Mouse (Mus musculus) hindbrain, postnatal 0 days (tissue): ENCODE results near the gene Lhx4. TPM values are rescaled to one million over a fixed set of nuclear protein-coding genes. Genes with fewer than 3 reads are reported as not detected.
A peak's percentile ranks its signal among the peaks of the same experiment; 100 is the strongest.

Experiments used
- ATAC-seq: fragments of 200-750 bp; cut with Nextera tagmentation; 2 replicates; pipeline ENCODE4 v1.8.0; 2017; ENCODE audit warnings: mild to moderate bottlenecking, moderate TSS enrichment, moderate library complexity
- DNase-seq: peaks from one replicate; pipeline ENCODE4 v3.0.0-alpha.2; 2015; ENCODE audit warnings: low spot score
- H3K27ac ChIP-seq: fragments of 300-500 bp; sonication (generic); 2 replicates; pipeline ENCODE4 v1.5.1; 2014; ENCODE audit warnings: mild to moderate bottlenecking
- H3K27me3 ChIP-seq: fragments of 300-500 bp; sonication (generic); 2 replicates; pipeline ENCODE4 v1.6.1; 2014; ENCODE audit warnings: low read length, mixed read lengths; ENCODE audit not compliant: insufficient read depth
- H3K36me3 ChIP-seq: fragments of 300-500 bp; sonication (generic); 2 replicates; pipeline ENCODE4 v1.6.1; 2014; ENCODE audit warnings: low read length, mixed read lengths; ENCODE audit not compliant: insufficient read depth
- H3K4me1 ChIP-seq: fragments of 300-500 bp; sonication (generic); 2 replicates; pipeline ENCODE4 v1.6.1; 2014; ENCODE audit warnings: antibody characterized with exemption, low read length, mixed read lengths; ENCODE audit not compliant: insufficient read depth
- H3K4me2 ChIP-seq: fragments of 300-500 bp; sonication (generic); 2 replicates; pipeline ENCODE4 v1.6.1; 2014; ENCODE audit warnings: low read depth, mild to moderate bottlenecking, low read length, moderate library complexity, mixed read lengths
- H3K4me3 ChIP-seq: fragments of 300-500 bp; sonication (generic); 2 replicates; pipeline ENCODE4 v1.5.1; 2014; ENCODE audit warnings: low read length
- H3K9ac ChIP-seq: fragments of 300-500 bp; sonication (generic); replicated peaks from 2 replicates; pipeline ENCODE4 v1.6.1; 2014; ENCODE audit warnings: mild to moderate bottlenecking, low read length, moderate library complexity, mixed read lengths
- H3K9me3 ChIP-seq: fragments of 300-500 bp; sonication (generic); 2 replicates; pipeline ENCODE4 v1.6.1; 2016; ENCODE audit warnings: low read length, mixed read lengths
- CTCF ChIP-seq: IDR thresholded peaks from 2 replicates; pipeline ENCODE4 v1.5.1; 2016; ENCODE audit warnings: antibody characterized with exemption, control low read depth, low read depth
- WGBS: fragments of 180-500 bp; shearing (Covaris S2); extraction: QIAGEN DNeasy Blood & Tissue Kit; methylation state at CpG from one replicate; pipeline ENCODE4 v1.1.7; 2014; 5-methylcytosine and 5-hydroxymethylcytosine counted together
- polyA plus RNA-seq: library from polyadenylated mRNA; unstranded; fragments of >200 nt; fragmentation: Nextera tagmentation; extraction: Ambion mirVana; gene quantifications from 2 replicates; pipeline ENCODE4 v1.2.1, GENCODE M21; 2015
- total RNA-seq: library from RNA; depleted of rRNA; stranded (reverse); fragments of >200 nt; gene quantifications from 2 replicates; pipeline ENCODE4 v1.2.3, GENCODE M21; 2014

Lhx4 gene
- total and polyA plus RNA-seq, 2 experiments from 2014 or later = 1.8 to 4.3 TPM

GRCm38 (mm10) chr1:155777641-155778625, 26.4 kb upstream of the Lhx4 start:
- Histone ChIP-seq H3K27ac (no peak overlapping the region), H3K9me3 (no peaks in the 10 kb centered on the region), H3K4me1 (no peaks in the 10 kb centered on the region), H3K36me3 (peaks cover 22% of the 10 kb centered on the region; the same call in 1 of the 2 replicates), H3K4me2 (no peak overlapping the region), H3K9ac (no peak overlapping the region), H3K27me3 (no peaks in the 10 kb centered on the region), H3K4me3 (no peak overlapping the region)
- DNase-seq (no peak), ATAC-seq (0 out of 2 replicates have a peak, but pooled peaks have one; percentile 45)
- WGBS = 64% methylated on average over 14 of the region's 14 CpGs
- TF ChIP-seq CTCF = no peak

GRCm38 (mm10) chr1:155759167-155759566, 7.7 kb upstream of the Lhx4 start:
- H3K4me2 ChIP-seq = no peak overlapping the region
- TF ChIP-seq CTCF = no peak
- H3K27me3 ChIP-seq = peaks cover 31% of the 10 kb centered on the region
- no peaks in the 10 kb centered on the region for H3K36me3 ChIP-seq
- no peak overlapping the region for H3K27ac ChIP-seq
- WGBS = 15% methylated on average over 12 of the region's 12 CpGs
- H3K4me1 ChIP-seq = no peaks in the 10 kb centered on the region
- peak; percentile 86 for DNase-seq
- no peak overlapping the region for H3K9ac ChIP-seq
- no peak overlapping the region for H3K4me3 ChIP-seq
- no peaks in the 10 kb centered on the region for H3K9me3 ChIP-seq
- peak; percentile 90 for ATAC-seq

GRCm38 (mm10) chr1:155758711-155759110, 7.2 kb upstream of the Lhx4 start:
- H3K27me3 ChIP-seq = peaks cover 35% of the 10 kb centered on the region
- H3K9me3 ChIP-seq = no peaks in the 10 kb centered on the region
- no peaks in the 10 kb centered on the region for H3K4me1 ChIP-seq
- H3K36me3 ChIP-seq = no peaks in the 10 kb centered on the region
- no peak for TF ChIP-seq CTCF
- 57% methylated on average over 4 of the region's 4 CpGs for WGBS
- H3K4me3 ChIP-seq = no peak overlapping the region
- ATAC-seq = no peak
- no peak overlapping the region for H3K27ac ChIP-seq
- H3K4me2 ChIP-seq = no peak overlapping the region
- DNase-seq = no peak
- H3K9ac ChIP-seq = no peak overlapping the region

GRCm38 (mm10) chr1:155757621-155758020, 6.1 kb upstream of the Lhx4 start:
- WGBS = 22% methylated on average over 7 of the region's 7 CpGs
- no peak for TF ChIP-seq CTCF
- Histone ChIP-seq H3K9ac (no peak overlapping the region), H3K27ac (no peak overlapping the region), H3K27me3 (peaks cover 40% of the 10 kb centered on the region), H3K9me3 (no peaks in the 10 kb centered on the region), H3K36me3 (no peaks in the 10 kb centered on the region), H3K4me2 (no peak overlapping the region), H3K4me3 (no peak overlapping the region), H3K4me1 (no peaks in the 10 kb centered on the region)
- peak; percentile 70 for DNase-seq
- ATAC-seq = peak; percentile 68

GRCm38 (mm10) chr1:155753411-155753810, 1.9 kb upstream of the Lhx4 start:
- no peak for TF ChIP-seq CTCF
- no peak overlapping the region for H3K9ac ChIP-seq
- H3K27me3 ChIP-seq = peaks cover 58% of the 10 kb centered on the region
- H3K4me1 ChIP-seq = no peaks in the 10 kb centered on the region
- no peak overlapping the region for H3K4me3 ChIP-seq
- ATAC-seq = no peak
- no peaks in the 10 kb centered on the region for H3K36me3 ChIP-seq
- H3K4me2 ChIP-seq = no peak overlapping the region
- H3K27ac ChIP-seq = no peak overlapping the region
- DNase-seq = no peak
- 71% methylated on average over 9 of the region's 9 CpGs for WGBS
- no peaks in the 10 kb centered on the region for H3K9me3 ChIP-seq

GRCm38 (mm10) chr1:155750517-155751178, 836 bp downstream of the Lhx4 start:
- Histone ChIP-seq H3K27me3 (peaks cover 84% of the 10 kb centered on the region), H3K9ac (no peak overlapping the region), H3K4me1 (no peaks in the 10 kb centered on the region), H3K36me3 (no peaks in the 10 kb centered on the region), H3K9me3 (no peaks in the 10 kb centered on the region), H3K27ac (no peak overlapping the region), H3K4me2 (no peak overlapping the region), H3K4me3 (no peak overlapping the region)
- 15% methylated on average over 11 of the region's 11 CpGs for WGBS
- no peak for TF ChIP-seq CTCF
- no peak for DNase-seq
- ATAC-seq = no peak
